Mouse (Mus musculus) lung, postnatal 0 days (tissue): Measurements from ENCODE around the gene Pole.

Source experiments
- CTCF ChIP-seq: IDR thresholded peaks from 2 replicates; pipeline ENCODE4 v1.5.1; 2016; ENCODE audit warnings: antibody characterized with exemption, mild to moderate bottlenecking
- EP300 ChIP-seq: IDR thresholded peaks from 2 replicates; pipeline ENCODE4 v1.6.1; 2016; ENCODE audit warnings: antibody characterized with exemption, mild to moderate bottlenecking, control low read depth

GRCm38 (mm10) chr5:110386371-110387330 lies 100.5 kb downstream of the Pole start:
- no peak for TF ChIP-seq CTCF
- no peak for TF ChIP-seq EP300
